Mouse (Mus musculus) C2C12 (cell line): Measurements from ENCODE around the gene Birc3.

Experiments used
- CTCF ChIP-seq: IDR thresholded peaks from one replicate; pipeline ENCODE4 v1.5.1; 2011; ENCODE audit not compliant: control insufficient read depth, insufficient read depth, insufficient read length
- FOSL1 ChIP-seq: IDR thresholded peaks from one replicate; pipeline ENCODE4 v1.8.0; 2011; ENCODE audit warnings: mild to moderate bottlenecking, low read length; ENCODE audit not compliant: poor library complexity, insufficient read depth, severe bottlenecking
- MYOD1 ChIP-seq: IDR thresholded peaks from one replicate; pipeline ENCODE4 v1.6.1; 2011; ENCODE audit warnings: low read depth; ENCODE audit not compliant: control insufficient read depth, insufficient read length

DNA sequence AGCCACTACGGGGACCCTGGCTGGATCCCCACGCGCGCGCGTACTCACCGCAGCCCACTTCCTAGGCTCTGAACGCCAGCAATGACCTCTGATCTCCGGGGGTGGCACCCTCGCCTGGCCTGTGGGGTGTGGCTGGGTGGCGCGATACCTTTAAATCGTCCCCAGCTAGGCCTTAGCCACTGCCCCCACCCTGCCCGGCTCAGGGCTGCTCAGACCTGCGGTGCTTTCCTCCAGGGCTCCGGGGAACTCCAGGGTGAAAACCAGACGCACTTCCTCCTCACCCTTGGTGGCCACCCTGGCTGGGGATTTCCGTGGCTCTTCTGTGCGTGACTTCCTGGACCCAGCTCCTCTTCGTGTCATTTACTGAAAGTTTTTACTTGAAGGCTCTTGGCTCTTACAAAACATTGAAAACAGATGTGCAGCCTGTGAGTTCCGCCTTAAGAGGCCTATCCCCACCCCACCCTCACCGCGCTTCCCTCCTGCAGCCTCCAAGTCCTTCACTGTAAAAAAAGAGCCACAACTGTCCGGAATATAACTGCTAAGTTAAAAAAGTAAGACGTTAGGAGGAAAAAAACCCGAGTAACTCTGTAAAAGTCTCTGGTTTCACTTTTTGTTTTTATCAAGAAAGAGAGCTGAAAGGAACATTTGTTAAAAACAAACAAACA lies at the start of gene Birc3:
- TF ChIP-seq CTCF (no peak), MYOD1 (no peak), FOSL1 (no peak)
